Mouse (Mus musculus) heart, postnatal 0 days (tissue): ENCODE data around the gene Lpar3.

Experiments used
- CTCF ChIP-seq: IDR thresholded peaks from 2 replicates; pipeline ENCODE4 v1.5.1; 2016; ENCODE audit warnings: antibody characterized with exemption, control low read depth, low read depth
- EP300 ChIP-seq: IDR thresholded peaks from 2 replicates; pipeline ENCODE4 v1.6.1; 2016; ENCODE audit warnings: antibody characterized with exemption, low read depth

DNA sequence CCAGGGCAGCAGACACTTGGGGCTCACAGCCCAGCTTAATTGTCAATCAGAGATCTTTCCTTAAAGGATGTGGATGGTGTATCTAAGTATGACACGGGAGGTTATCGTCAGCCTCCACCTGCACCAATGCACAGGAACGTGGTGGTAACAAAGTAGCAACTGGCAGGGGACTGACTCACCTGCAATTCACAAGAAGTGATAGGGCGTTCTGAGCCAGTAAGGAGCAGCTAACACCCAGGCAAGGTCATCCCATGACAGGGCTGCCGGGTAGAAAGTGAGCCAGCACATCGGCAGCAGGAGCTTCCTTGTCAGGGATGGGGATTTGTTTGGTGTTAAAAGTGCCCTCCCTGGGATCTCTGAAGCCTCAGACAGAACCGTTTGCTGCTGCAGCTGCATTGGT is 11.9 kb downstream of the Lpar3 start:
- TF ChIP-seq EP300 (no peak), CTCF (no peak)
